Comparison of ENCODE assay signal across 9 mouse cellular contexts in the genomic region with DNA sequence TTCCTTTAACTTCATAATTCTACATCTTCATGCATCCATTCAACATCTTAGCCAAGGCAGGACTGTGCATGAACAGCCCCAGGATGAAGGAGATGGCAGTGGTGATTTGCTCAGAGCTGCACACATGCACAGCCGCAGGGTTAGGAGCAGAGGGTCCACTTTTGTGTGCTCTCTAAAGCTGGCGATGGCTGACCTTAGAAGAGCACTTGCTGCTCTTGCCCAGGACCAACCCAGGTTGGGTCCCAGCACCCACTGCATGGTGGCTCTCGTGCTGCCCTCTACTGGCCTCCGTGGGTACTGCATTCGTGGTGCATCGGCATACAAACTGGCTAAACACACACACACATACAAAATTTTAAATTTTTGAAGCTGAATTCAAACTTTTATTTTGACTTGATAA.
DNase-seq lines count a peak whose midpoint lies in the region; ATAC-seq lines count a peak whose summit lies in the region.
"Had no signal": no experiment of that assay in that cellular context is flagged by ENCODE, and none has a peak within 500 bp of the region (broad histone marks: within the 10 kb centered on the region; RNA-seq: fewer than 3 reads in every experiment).

No protein-coding gene starts in this region.

- H3K4me3 ChIP-seq in embryonic facial prominence, embryonic 11.5 days (ENCODE audit: low read depth, low read length): no peak overlapping the region
- no peak overlapping the region for H3K4me3 ChIP-seq in hindbrain, embryonic 15.5 days
- no peak overlapping the region for H3K4me3 ChIP-seq in midbrain, embryonic 11.5 days (ENCODE audit: low read depth, low read length)
- H3K4me3 ChIP-seq: limb, embryonic 13.5 days had no signal

- H3K4me1 ChIP-seq in embryonic facial prominence, embryonic 11.5 days (ENCODE audit: control insufficient read depth, insufficient read depth, low read length): no peaks in the 10 kb centered on the region
- no peaks in the 10 kb centered on the region for H3K4me1 ChIP-seq in hindbrain, embryonic 15.5 days (replicated peaks)
- H3K4me1 ChIP-seq in midbrain, embryonic 11.5 days (ENCODE audit: control insufficient read depth, insufficient read depth, low read length): no peaks in the 10 kb centered on the region
- H3K4me1 ChIP-seq: limb, embryonic 13.5 days had no signal

- no peaks in the 10 kb centered on the region for H3K27me3 ChIP-seq in embryonic facial prominence, embryonic 11.5 days (ENCODE audit: control insufficient read depth, insufficient read depth, low read length)
- H3K27me3 ChIP-seq in hindbrain, embryonic 15.5 days: no peaks in the 10 kb centered on the region
- no peaks in the 10 kb centered on the region for H3K27me3 ChIP-seq in midbrain, embryonic 11.5 days (ENCODE audit: control insufficient read depth, insufficient read depth, low read length)
- H3K27me3 ChIP-seq: limb, embryonic 13.5 days had no signal

- H3K9me3 ChIP-seq in embryonic facial prominence, embryonic 11.5 days (replicated peaks; ENCODE audit: control insufficient read depth, low read length): no peaks in the 10 kb centered on the region
- no peaks in the 10 kb centered on the region for H3K9me3 ChIP-seq in hindbrain, embryonic 15.5 days
- H3K9me3 ChIP-seq in midbrain, embryonic 11.5 days (ENCODE audit: control insufficient read depth, low read length): no peaks in the 10 kb centered on the region
- H3K9me3 ChIP-seq: limb, embryonic 13.5 days had no signal

- no peak overlapping the region for H3K4me2 ChIP-seq in embryonic facial prominence, embryonic 11.5 days (ENCODE audit: low read depth, low read length)
- no peak overlapping the region for H3K4me2 ChIP-seq in hindbrain, embryonic 15.5 days
- H3K4me2 ChIP-seq in midbrain, embryonic 11.5 days: no peak overlapping the region
- H3K4me2 ChIP-seq: limb, embryonic 13.5 days had no signal

- H3K27ac ChIP-seq in embryonic facial prominence, embryonic 11.5 days (replicated peaks; ENCODE audit: low read depth, low read length): no peak overlapping the region
- no peak overlapping the region for H3K27ac ChIP-seq in hindbrain, embryonic 15.5 days (replicated peaks)
- H3K27ac ChIP-seq in midbrain, embryonic 11.5 days (ENCODE audit: low read depth, low read length): no peak overlapping the region
- H3K27ac ChIP-seq: limb, embryonic 13.5 days had no signal

- no peak for ATAC-seq in CD4-positive, CD25-positive, alpha-beta regulatory T cell, adult 4 months
- no peak; the same call in 1 of the 2 replicates for ATAC-seq in embryonic facial prominence, embryonic 11.5 days (replicated peaks; ENCODE audit: insufficient number of reproducible peaks, low FRiP score, low TSS enrichment, low read depth)
- ATAC-seq in hindbrain, embryonic 15.5 days (ENCODE audit: low FRiP score, low read depth): 0 out of 2 replicates have a peak, but pooled peaks have one; percentile 45
- no peak for ATAC-seq in midbrain, embryonic 11.5 days (ENCODE audit: low FRiP score)

- H3K9ac ChIP-seq in embryonic facial prominence, embryonic 11.5 days (replicated peaks; ENCODE audit: low read length): no peak overlapping the region
- H3K9ac ChIP-seq in hindbrain, embryonic 15.5 days: no peak overlapping the region
- no peak overlapping the region for H3K9ac ChIP-seq in midbrain, embryonic 11.5 days (ENCODE audit: low read length)
- H3K9ac ChIP-seq: limb, embryonic 13.5 days had no signal

- peak; percentile 74 for DNase-seq in CD4-positive, CD25-positive, alpha-beta regulatory T cell, adult 2 months (ENCODE audit: low read depth, low spot score)
- DNase-seq in adrenal gland, postnatal 14 days: peak; percentile 81
- peak; percentile 76 for DNase-seq in embryonic facial prominence, embryonic 11.5 days (ENCODE audit: low spot score)
- DNase-seq in left cerebral cortex, postnatal 25 days (ENCODE audit: low spot score in 2 of 2): peak; percentile 55 to 69
- DNase-seq in midbrain, embryonic 11.5 days (ENCODE audit: low spot score, missing footprints): peak; percentile 98
- DNase-seq in spleen, postnatal 36 days (ENCODE audit: low spot score in 2 of 2): peak; percentile 12 to 33

- WGBS in embryonic facial prominence, embryonic 11.5 days: 41% methylated on average over 6 of the region's 6 CpGs
- WGBS in hindbrain, embryonic 15.5 days: 40% methylated on average over 6 of the region's 6 CpGs
- 41% methylated on average over 6 of the region's 6 CpGs for WGBS in midbrain, embryonic 11.5 days

- peaks cover 46% of the 10 kb centered on the region for H3K36me3 ChIP-seq in embryonic facial prominence, embryonic 11.5 days (replicated peaks; ENCODE audit: control insufficient read depth, insufficient read depth, low read depth, low read length)
- peaks cover 92% of the 10 kb centered on the region for H3K36me3 ChIP-seq in hindbrain, embryonic 15.5 days
- H3K36me3 ChIP-seq in midbrain, embryonic 11.5 days (ENCODE audit: control insufficient read depth, insufficient read depth, low read length): peaks cover 66% of the 10 kb centered on the region

- intact Hi-C loops in left cerebral cortex, postnatal 25 days (cut with DNase I): loop anchor here (5.0 to 10.0 kb wide), 2 partner anchors 70 to 323 kb away; no protein-coding TSS in a partner anchor

Comparison
In these comparisons a context has a peak if more than half of its experiments do, and no peak if none do; other contexts are left out.
1. DNase-seq: peak in every context shown above with its lines; median percentile 98 in midbrain, embryonic 11.5 days; 81 in adrenal gland, postnatal 14 days; 76 in embryonic facial prominence, embryonic 11.5 days; 74 in CD4-positive, CD25-positive, alpha-beta regulatory T cell, adult 2 months; 62 in left cerebral cortex, postnatal 25 days; 22 in spleen, postnatal 36 days.